Mouse (Mus musculus) lung, embryonic 14.5 days (tissue): ENCODE results near the gene Ensa. TPM values are rescaled to one million over a fixed set of nuclear protein-coding genes. Genes with fewer than 3 reads are reported as not detected.

Source experiments
- ATAC-seq: fragments of 200-750 bp; cut with Nextera tagmentation; 2 replicates; pipeline ENCODE4 v1.8.0; 2017; ENCODE audit warnings: mild to moderate bottlenecking, moderate TSS enrichment, moderate library complexity; ENCODE audit not compliant: insufficient read depth
- DNase-seq: peaks from one replicate; pipeline ENCODE4 v3.0.0-alpha.2; 2015
- H3K27ac ChIP-seq: fragments of 300-500 bp; sonication (generic); 2 replicates; pipeline ENCODE4 v1.5.1; 2014; ENCODE audit warnings: low read depth, mild to moderate bottlenecking, moderate library complexity
- H3K27me3 ChIP-seq: fragments of 300-500 bp; sonication (generic); 2 replicates; pipeline ENCODE4 v1.6.1; 2014; ENCODE audit warnings: low read length, control low read depth; ENCODE audit not compliant: insufficient read depth
- H3K36me3 ChIP-seq: fragments of 300-500 bp; sonication (generic); 2 replicates; pipeline ENCODE4 v1.6.1; 2014; ENCODE audit warnings: control low read depth; ENCODE audit not compliant: insufficient read depth
- H3K4me1 ChIP-seq: fragments of 300-500 bp; sonication (generic); 2 replicates; pipeline ENCODE4 v1.6.1; 2014; ENCODE audit warnings: antibody characterized with exemption, control low read depth; ENCODE audit not compliant: insufficient read depth
- H3K4me2 ChIP-seq: fragments of 300-500 bp; sonication (generic); 2 replicates; pipeline ENCODE4 v1.6.1; 2014; ENCODE audit warnings: mild to moderate bottlenecking
- H3K4me3 ChIP-seq: fragments of 300-500 bp; sonication (generic); 2 replicates; pipeline ENCODE4 v1.5.1; 2014; ENCODE audit warnings: low read depth, low read length
- H3K9ac ChIP-seq: fragments of 300-500 bp; sonication (generic); 2 replicates; pipeline ENCODE4 v1.6.1; 2014
- H3K9me3 ChIP-seq: fragments of 300-500 bp; sonication (generic); 2 replicates; pipeline ENCODE4 v1.6.1; 2016; ENCODE audit warnings: low read depth, low read length, control low read depth
- CTCF ChIP-seq: IDR thresholded peaks from 2 replicates; pipeline ENCODE4 v1.5.1; 2016; ENCODE audit warnings: antibody characterized with exemption, low read depth
- WGBS: fragments of 180-500 bp; shearing (Covaris S2); extraction: QIAGEN DNeasy Blood & Tissue Kit; methylation state at CpG from one replicate; pipeline ENCODE4 v1.1.7; 2014; 5-methylcytosine and 5-hydroxymethylcytosine counted together
- polyA plus RNA-seq: library from polyadenylated mRNA; unstranded; fragments of >200 nt; fragmentation: Nextera tagmentation; extraction: Ambion mirVana; gene quantifications from 2 replicates; pipeline ENCODE4 v1.2.1, GENCODE M21; 2014

Ensa gene
- polyA plus RNA-seq, 1 experiment from 2014 or later = 66.7 TPM

DNA sequence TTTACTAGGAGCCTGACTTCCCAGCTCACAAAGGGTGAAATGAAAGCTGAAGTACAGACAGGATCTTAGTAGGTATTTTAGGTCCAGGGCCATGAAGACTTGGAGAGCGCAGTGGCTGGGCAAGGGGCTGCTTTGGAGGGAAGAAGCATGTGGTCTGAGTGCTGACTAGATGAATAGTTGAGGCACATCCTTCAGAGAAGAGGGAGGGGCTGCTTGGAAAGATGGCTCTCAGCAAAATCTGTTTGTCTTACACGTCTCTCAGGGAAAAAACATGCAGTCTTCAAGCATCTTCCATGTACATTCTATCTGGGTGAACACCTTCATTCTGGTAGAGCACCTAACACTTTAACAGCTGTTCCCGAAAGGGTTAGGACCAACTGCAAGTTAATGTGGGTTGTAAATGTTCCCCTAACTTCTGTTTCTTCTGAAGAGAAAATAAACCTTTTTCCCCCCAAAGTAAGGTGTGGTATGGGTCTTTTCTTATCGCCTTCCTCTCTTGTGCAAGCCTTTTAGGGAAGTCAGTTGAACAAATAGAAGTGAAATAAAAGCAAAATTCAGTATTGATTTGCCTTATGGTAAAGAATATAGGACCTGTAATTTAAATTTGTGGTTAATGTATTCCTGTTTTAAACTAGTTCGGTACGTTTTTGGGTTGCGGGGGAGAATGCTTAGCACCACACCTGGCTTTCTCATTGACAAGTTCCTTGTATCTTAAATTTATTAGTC, 38.1 kb downstream of the Ensa start:
- no peaks in the 10 kb centered on the region for H3K27me3 ChIP-seq
- TF ChIP-seq CTCF = no peak
- no peak for ATAC-seq
- 76% methylated on average over 7 of the region's 7 CpGs for WGBS
- DNase-seq = no peak
- H3K9me3 ChIP-seq = no peaks in the 10 kb centered on the region
- peak overlapping the region; percentile 99; the same call in 1 of the 2 replicates for H3K4me3 ChIP-seq
- H3K9ac ChIP-seq = peak overlapping the region; percentile 38
- peak overlapping the region; percentile 69 for H3K4me2 ChIP-seq
- H3K27ac ChIP-seq = peak overlapping the region; percentile 16; the same call in 1 of the 2 replicates
- H3K36me3 ChIP-seq = peaks cover 55% of the 10 kb centered on the region
- H3K4me1 ChIP-seq = peaks cover 31% of the 10 kb centered on the region; the same call in 1 of the 2 replicates

DNA sequence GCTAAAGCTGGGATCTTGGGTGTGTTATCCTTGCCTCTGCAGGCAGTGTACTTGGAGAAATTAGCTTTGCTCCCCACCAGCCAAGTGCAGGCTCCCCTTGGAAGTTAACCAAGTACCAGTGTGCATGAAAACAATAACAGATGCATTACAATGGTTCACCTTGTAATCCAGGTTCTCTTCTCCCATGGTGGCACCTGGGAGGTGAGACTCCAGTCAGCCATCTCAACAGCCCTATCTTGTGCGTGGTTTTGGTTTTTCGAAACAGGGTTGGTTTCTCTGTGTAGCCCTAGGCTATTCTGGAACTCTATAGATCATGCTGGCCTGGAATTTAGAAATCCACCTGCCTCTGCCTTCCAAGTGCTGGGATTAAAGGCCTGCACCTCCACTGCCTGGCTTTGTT, 38.7 kb downstream of the Ensa start:
- Histone ChIP-seq H3K9ac (no peak overlapping the region), H3K9me3 (no peaks in the 10 kb centered on the region), H3K36me3 (peaks cover 55% of the 10 kb centered on the region), H3K27me3 (no peaks in the 10 kb centered on the region), H3K4me2 (no peak overlapping the region; the same call in 1 of the 2 replicates), H3K4me1 (peaks cover 35% of the 10 kb centered on the region), H3K27ac (no peak overlapping the region), H3K4me3 (no peak overlapping the region)
- DNase-seq (no peak), ATAC-seq (no peak)
- WGBS = 79% methylated on average over 2 of the region's 2 CpGs
- TF ChIP-seq CTCF = no peak

- ATAC-seq (no peak), DNase-seq (no peak)
- H3K4me3 ChIP-seq = no peak overlapping the region
- H3K36me3 ChIP-seq = peaks cover 57% of the 10 kb centered on the region
- H3K9ac ChIP-seq = no peak overlapping the region
- H3K4me1 ChIP-seq = peaks cover 35% of the 10 kb centered on the region
- H3K4me2 ChIP-seq = no peak overlapping the region
- TF ChIP-seq CTCF = no peak
- H3K9me3 ChIP-seq = no peaks in the 10 kb centered on the region
- 80% methylated on average over 3 of the region's 3 CpGs for WGBS
- H3K27ac ChIP-seq = peak overlapping the region; percentile 80
- no peaks in the 10 kb centered on the region for H3K27me3 ChIP-seq
These were observed 39.3 kb downstream of the Ensa start for GRCm38 (mm10) chr3:95663969-95664608.

DNA sequence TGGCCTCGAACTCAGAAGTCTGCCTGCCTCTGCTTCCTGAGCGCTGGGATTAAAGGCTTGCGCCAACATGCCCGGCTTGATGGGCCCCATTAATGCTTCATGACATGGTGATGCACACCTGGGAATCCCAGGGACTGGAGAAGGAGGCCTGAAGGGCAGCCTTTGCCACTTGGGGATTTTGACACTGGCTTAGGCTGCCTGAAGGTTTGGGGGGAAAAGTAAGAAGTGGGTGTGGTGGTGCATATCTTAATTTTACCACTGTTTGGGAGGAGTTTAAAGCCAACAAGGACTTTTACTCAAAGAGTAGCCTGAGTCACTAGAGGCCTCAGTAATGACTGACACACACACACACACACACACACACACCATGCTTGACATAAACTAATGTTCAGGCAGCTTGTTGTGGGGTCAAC, 40.2 kb downstream of the Ensa start:
- ATAC-seq (no peak), DNase-seq (no peak)
- Histone ChIP-seq H3K9me3 (no peaks in the 10 kb centered on the region), H3K4me1 (peaks cover 35% of the 10 kb centered on the region), H3K9ac (no peak overlapping the region), H3K4me3 (no peak overlapping the region), H3K27ac (peak overlapping the region; percentile 80), H3K36me3 (peaks cover 63% of the 10 kb centered on the region), H3K4me2 (no peak overlapping the region), H3K27me3 (no peaks in the 10 kb centered on the region)
- TF ChIP-seq CTCF = no peak
- WGBS = 81% methylated on average over 4 of the region's 4 CpGs

GRCm38 (mm10) chr3:95666124-95666844, 41.5 kb downstream of the Ensa start:
- H3K27ac ChIP-seq = peak overlapping the region; percentile 94

GRCm38 (mm10) chr3:95667521-95667920, 42.7 kb downstream of the Ensa start:
- H3K4me1 ChIP-seq = peaks cover 26% of the 10 kb centered on the region
- peak overlapping the region; percentile 42 for H3K4me2 ChIP-seq
- H3K9ac ChIP-seq = peak overlapping the region; percentile 21; the same call in 1 of the 2 replicates
- no peaks in the 10 kb centered on the region for H3K27me3 ChIP-seq
- no peak for TF ChIP-seq CTCF
- 0 out of 2 replicates have a peak overlapping the region, but pooled peaks have one; percentile 0 for H3K4me3 ChIP-seq
- H3K9me3 ChIP-seq = no peaks in the 10 kb centered on the region
- ATAC-seq (peak; percentile 10; the same call in 1 of the 2 replicates), DNase-seq (no peak)
- H3K36me3 ChIP-seq = peaks cover 39% of the 10 kb centered on the region
- WGBS = 18% methylated on average over 4 of the region's 4 CpGs
- peak overlapping the region; percentile 94 for H3K27ac ChIP-seq

More at GRCm38 (mm10) chr3:95666124-95666844, 41.5 kb downstream of the Ensa start:
- H3K4me1 ChIP-seq = peaks cover 35% of the 10 kb centered on the region
- H3K27me3 ChIP-seq = no peaks in the 10 kb centered on the region
- 15% methylated on average over 6 of the region's 6 CpGs for WGBS
- peaks cover 51% of the 10 kb centered on the region for H3K36me3 ChIP-seq
- no peak overlapping the region for H3K9ac ChIP-seq
- TF ChIP-seq CTCF = no peak
- ATAC-seq (peak; percentile 69; the same call in 1 of the 2 replicates), DNase-seq (peak; percentile 68)
- peak overlapping the region; percentile 19; the same call in 1 of the 2 replicates for H3K4me2 ChIP-seq
- no peak overlapping the region for H3K4me3 ChIP-seq
- no peaks in the 10 kb centered on the region for H3K9me3 ChIP-seq
